Mouse (Mus musculus) hindbrain, embryonic 11.5 days (tissue): ENCODE data around the gene Rps6kc1. TPM values are rescaled to one million over a fixed set of nuclear protein-coding genes. Genes with fewer than 3 reads are reported as not detected.

Experiments used
- ATAC-seq: fragments of 200-750 bp; cut with Nextera tagmentation; 2 replicates; pipeline ENCODE4 v1.8.0; 2017; ENCODE audit warnings: mild to moderate bottlenecking, moderate TSS enrichment, moderate library complexity; ENCODE audit not compliant: low FRiP score
- DNase-seq: peaks from one replicate; pipeline ENCODE4 v3.0.0-alpha.2; 2015; ENCODE audit warnings: low spot score
- H3K27ac ChIP-seq: fragments of 300-500 bp; sonication (generic); 2 replicates; pipeline ENCODE4 v1.5.1; 2014; ENCODE audit warnings: mild to moderate bottlenecking, low read depth, low read length
- H3K27me3 ChIP-seq: fragments of 300-500 bp; sonication (generic); 2 replicates; pipeline ENCODE4 v1.6.1; 2014; ENCODE audit warnings: mild to moderate bottlenecking, low read length, moderate library complexity, mixed read lengths; ENCODE audit not compliant: control insufficient read depth, insufficient read depth
- H3K36me3 ChIP-seq: fragments of 300-500 bp; sonication (generic); 2 replicates; pipeline ENCODE4 v1.6.1; 2014; ENCODE audit warnings: mild to moderate bottlenecking, low read length, moderate library complexity, mixed read lengths; ENCODE audit not compliant: control insufficient read depth, insufficient read depth
- H3K4me1 ChIP-seq: fragments of 300-500 bp; sonication (generic); replicated peaks from 2 replicates; pipeline ENCODE4 v1.6.1; 2014; ENCODE audit warnings: low read length, mixed read lengths; ENCODE audit not compliant: control insufficient read depth, insufficient read depth
- H3K4me2 ChIP-seq: fragments of 300-500 bp; sonication (generic); replicated peaks from 2 replicates; pipeline ENCODE4 v1.6.1; 2014; ENCODE audit warnings: mild to moderate bottlenecking, low read depth, low read length
- H3K4me3 ChIP-seq: fragments of 300-500 bp; sonication (generic); 2 replicates; pipeline ENCODE4 v1.5.1; 2014; ENCODE audit warnings: low read depth, low read length
- H3K9ac ChIP-seq: fragments of 300-500 bp; sonication (generic); 2 replicates; pipeline ENCODE4 v1.6.1; 2014; ENCODE audit warnings: low read depth, low read length
- H3K9me3 ChIP-seq: fragments of 300-500 bp; sonication (generic); 2 replicates; pipeline ENCODE4 v1.6.1; 2016; ENCODE audit warnings: low read length; ENCODE audit not compliant: control insufficient read depth
- WGBS: fragments of 180-500 bp; shearing (Covaris S2); extraction: QIAGEN DNeasy Blood & Tissue Kit; methylation state at CpG from one replicate; pipeline ENCODE4 v1.1.7; 2014; 5-methylcytosine and 5-hydroxymethylcytosine counted together
- polyA plus RNA-seq: library from polyadenylated mRNA; unstranded; fragments of >200 nt; fragmentation: Nextera tagmentation; extraction: Ambion mirVana; gene quantifications from 2 replicates; pipeline ENCODE4 v1.2.1, GENCODE M21; 2014

The Rps6kc1 gene
- polyA plus RNA-seq, 1 experiment from 2014 or later: 19.0 TPM

DNA sequence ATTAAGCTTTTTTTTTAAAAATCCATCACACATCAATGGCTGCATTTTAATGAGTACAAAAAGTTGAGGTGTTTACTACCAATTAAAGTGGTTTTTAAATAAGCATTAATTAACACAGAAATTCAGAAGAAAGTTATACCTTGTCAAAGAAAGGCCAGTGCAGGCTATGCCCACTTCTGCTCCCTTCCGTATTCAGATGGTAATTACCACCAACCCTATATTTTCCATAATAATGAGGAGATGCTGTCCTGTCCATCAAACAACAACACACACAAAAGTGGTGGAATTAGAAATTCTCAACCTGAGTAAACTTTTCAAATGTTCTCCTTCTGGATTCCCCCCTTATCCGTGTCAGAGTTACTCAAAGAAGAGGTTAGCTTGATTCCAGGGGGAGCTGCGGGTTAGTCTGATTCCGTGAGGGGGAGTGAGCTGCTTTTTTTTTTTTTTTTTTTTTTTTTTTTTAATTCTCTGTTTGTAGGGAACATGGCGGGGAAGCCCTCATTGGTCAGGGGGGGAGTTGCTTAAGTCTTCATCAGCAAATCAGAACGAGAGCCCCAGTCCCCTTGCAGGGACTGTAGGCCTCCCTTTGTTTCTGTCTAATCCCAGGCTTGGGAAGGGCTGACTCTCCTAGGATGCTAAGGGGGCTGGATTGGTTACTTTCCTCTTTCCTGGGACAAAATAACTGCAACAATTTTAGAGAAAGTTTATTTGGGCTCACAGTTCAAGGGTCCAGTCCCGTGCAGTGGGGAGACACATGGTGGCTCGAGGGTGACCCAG is 159.6 kb downstream of the Rps6kc1 start:
- H3K27ac ChIP-seq: peak overlapping the region; percentile 67
- H3K4me3 ChIP-seq: no peak overlapping the region
- no peaks in the 10 kb centered on the region for H3K9me3 ChIP-seq
- ATAC-seq: peak; percentile 88
- no peaks in the 10 kb centered on the region for H3K27me3 ChIP-seq
- peak; percentile 54 for DNase-seq
- 41% methylated on average over 8 of the region's 8 CpGs for WGBS
- no peaks in the 10 kb centered on the region for H3K36me3 ChIP-seq
- H3K4me2 ChIP-seq: no peak overlapping the region
- no peaks in the 10 kb centered on the region for H3K4me1 ChIP-seq
- H3K9ac ChIP-seq: no peak overlapping the region

DNA sequence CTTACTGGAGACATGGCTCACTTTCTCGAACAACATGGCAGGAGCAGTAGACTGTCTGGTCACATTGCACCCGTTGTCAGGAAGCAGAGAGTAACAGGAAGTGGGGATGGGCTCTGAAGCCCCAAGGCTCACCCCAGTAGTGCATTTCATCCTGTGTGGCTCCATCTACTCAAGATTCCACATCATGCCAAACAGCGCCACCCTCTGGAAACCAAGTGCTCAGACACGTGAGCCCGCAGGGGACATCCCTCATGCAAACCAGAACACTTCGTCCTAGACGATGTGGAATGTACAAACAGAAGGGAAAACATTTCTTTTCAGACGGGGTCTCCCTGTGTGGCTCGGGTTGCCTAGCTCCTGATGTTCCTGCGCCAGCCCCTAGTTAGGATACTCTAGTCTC is 162.6 kb downstream of the Rps6kc1 start:
- DNase-seq (no peak), ATAC-seq (no peak)
- Histone ChIP-seq H3K9ac (no peak overlapping the region), H3K27ac (no peak overlapping the region), H3K9me3 (no peaks in the 10 kb centered on the region), H3K36me3 (no peaks in the 10 kb centered on the region), H3K27me3 (no peaks in the 10 kb centered on the region), H3K4me1 (no peaks in the 10 kb centered on the region), H3K4me2 (no peak overlapping the region), H3K4me3 (no peak overlapping the region)
- 89% methylated on average over 10 of the region's 10 CpGs for WGBS

DNA sequence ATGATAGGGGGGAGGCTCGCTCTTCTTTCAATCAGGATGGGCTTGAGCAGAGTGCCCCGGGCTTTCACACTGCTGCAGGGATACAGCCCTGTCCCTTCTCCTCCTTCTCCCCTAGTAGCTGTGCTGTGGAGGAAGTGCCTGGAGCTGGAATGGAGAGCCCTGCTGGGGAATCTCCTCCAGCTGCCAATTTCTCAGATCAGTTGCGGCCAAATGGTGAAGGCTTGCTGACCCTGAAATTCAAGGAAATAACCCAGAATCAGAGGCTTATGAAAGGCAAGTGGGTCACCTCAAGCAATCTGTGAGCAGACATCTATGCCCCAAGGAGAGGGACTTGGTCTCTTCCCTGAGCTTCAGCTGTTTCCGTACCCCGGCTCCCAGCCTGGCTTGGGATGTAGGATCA is 170.1 kb downstream of the Rps6kc1 start:
- no peak for DNase-seq
- no peak for ATAC-seq
- Histone ChIP-seq H3K4me3 (no peak overlapping the region), H3K27me3 (no peaks in the 10 kb centered on the region), H3K4me2 (no peak overlapping the region), H3K9me3 (no peaks in the 10 kb centered on the region), H3K36me3 (no peaks in the 10 kb centered on the region), H3K4me1 (no peaks in the 10 kb centered on the region), H3K27ac (no peak overlapping the region), H3K9ac (no peak overlapping the region)
- 75% methylated on average over 5 of the region's 5 CpGs for WGBS

DNA sequence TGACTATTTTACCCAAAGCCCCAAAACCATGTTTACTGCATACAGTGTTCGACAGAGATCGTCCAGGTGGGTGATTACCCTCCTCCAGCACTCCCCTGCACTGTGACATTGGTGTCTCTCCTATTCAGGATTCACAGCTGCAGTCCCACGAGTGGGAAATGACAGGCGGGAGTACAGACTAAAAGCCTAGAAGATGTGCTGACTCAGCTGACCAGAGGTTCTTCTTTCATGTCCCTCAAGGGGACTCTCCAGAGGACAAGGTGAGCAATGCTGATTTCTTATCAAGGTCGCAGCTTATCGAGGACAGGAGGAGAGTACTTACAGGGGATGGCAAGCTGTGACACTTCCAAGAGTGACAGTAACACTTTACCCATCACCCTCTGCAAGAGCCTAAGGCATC is 178.8 kb downstream of the Rps6kc1 start:
- H3K27me3 ChIP-seq: no peaks in the 10 kb centered on the region
- WGBS: 85% methylated on average over 6 of the region's 6 CpGs
- ATAC-seq (no peak), DNase-seq (no peak)
- no peak overlapping the region for H3K4me3 ChIP-seq
- H3K36me3 ChIP-seq: no peaks in the 10 kb centered on the region
- H3K9ac ChIP-seq: no peak overlapping the region
- no peak overlapping the region for H3K27ac ChIP-seq
- H3K4me1 ChIP-seq: peaks cover 4% of the 10 kb centered on the region; the same call in 1 of the 2 replicates
- no peaks in the 10 kb centered on the region for H3K9me3 ChIP-seq
- H3K4me2 ChIP-seq: no peak overlapping the region

DNA sequence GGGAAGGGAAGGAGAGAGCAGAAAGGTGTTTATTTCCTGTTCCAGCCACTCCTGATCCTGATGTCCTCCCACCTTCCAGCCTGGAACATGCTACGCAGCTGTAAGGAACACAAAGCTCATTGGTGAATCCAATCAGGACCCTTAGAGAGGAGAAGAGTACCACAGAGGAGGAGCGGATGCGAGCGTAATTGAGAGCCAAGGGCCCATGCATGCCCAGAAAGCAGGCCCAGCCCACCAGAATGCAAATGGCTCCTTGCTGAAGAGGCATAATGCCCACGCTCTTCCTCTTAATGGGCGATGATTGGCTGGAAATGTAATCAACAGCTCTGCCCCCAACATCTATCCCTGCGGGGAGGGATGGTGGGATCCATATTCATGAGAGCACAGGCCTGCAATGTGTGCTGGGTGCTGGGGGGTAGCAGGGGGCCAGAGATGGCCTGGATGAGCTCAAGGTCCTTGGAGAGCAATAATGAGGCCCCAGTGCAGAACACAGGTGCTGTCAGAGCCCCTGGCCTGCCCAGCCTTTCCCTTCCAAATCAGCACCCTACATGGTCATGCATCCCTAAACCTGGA is 182.0 kb downstream of the Rps6kc1 start:
- Histone ChIP-seq H3K4me1 (peaks cover 4% of the 10 kb centered on the region; the same call in 1 of the 2 replicates), H3K27me3 (no peaks in the 10 kb centered on the region), H3K9me3 (no peaks in the 10 kb centered on the region), H3K36me3 (no peaks in the 10 kb centered on the region), H3K4me2 (no peak overlapping the region), H3K4me3 (no peak overlapping the region), H3K27ac (peak overlapping the region; percentile 67), H3K9ac (peak overlapping the region; percentile 17; the same call in 1 of the 2 replicates)
- no peak for DNase-seq
- ATAC-seq: peak; percentile 64; the same call in 1 of the 2 replicates
- 61% methylated on average over 7 of the region's 7 CpGs for WGBS

DNA sequence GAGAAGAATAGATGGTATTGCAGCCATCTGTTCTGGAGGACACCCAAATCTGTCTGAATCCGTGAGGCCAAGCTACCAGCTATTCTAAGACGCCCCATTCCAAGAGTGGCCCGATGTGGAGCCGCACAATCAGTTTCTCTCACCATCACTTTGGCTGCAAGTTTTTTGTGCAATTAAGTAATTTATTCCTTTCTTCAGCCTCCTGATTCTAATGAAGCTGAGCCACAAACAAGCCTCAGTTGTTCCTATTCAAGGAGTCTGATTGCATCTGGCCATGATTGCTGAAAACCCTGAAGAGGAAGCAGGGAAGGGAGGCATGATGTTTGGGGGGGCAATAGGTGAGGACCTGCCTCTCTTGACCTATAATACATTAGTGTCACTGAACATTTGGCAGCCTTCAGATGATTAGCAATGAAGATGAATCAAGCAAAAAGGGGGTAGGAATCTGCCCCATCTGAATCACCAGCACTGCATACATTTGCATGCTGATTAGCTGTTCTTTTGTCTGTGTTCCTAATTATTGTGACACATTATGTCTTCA is 183.4 kb downstream of the Rps6kc1 start:
- H3K4me3 ChIP-seq: no peak overlapping the region
- no peak overlapping the region for H3K4me2 ChIP-seq
- no peak overlapping the region for H3K9ac ChIP-seq
- H3K27me3 ChIP-seq: no peaks in the 10 kb centered on the region
- DNase-seq (no peak), ATAC-seq (peak; percentile 55)
- no peak overlapping the region; the same call in 1 of the 2 replicates for H3K27ac ChIP-seq
- no peaks in the 10 kb centered on the region for H3K9me3 ChIP-seq
- H3K4me1 ChIP-seq: peaks cover 4% of the 10 kb centered on the region; the same call in 1 of the 2 replicates
- WGBS: 58% methylated on average over 4 of the region's 4 CpGs
- no peaks in the 10 kb centered on the region for H3K36me3 ChIP-seq

DNA sequence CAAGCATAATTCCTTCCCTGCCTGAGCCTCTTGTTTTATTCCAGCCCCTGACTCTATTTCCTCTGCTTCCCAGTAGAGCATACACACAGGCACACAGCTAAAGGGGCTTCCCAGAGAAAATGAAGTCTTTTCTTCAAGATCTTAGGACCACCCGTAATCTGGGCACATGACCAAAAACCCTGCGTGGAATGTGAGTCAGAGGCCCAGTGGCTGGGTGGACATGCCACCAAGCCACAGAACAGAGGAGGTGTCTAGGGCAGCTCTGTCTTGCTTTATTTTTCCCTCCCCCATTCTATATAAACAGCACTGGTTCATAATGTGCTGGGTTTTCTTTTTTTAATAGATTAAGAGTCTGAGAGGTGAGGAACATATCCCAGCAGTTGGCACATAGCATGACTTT is 184.2 kb downstream of the Rps6kc1 start:
- no peak overlapping the region; the same call in 1 of the 2 replicates for H3K27ac ChIP-seq
- ATAC-seq (no peak), DNase-seq (no peak)
- no peak overlapping the region for H3K9ac ChIP-seq
- WGBS: 69% methylated on average over 2 of the region's 2 CpGs
- no peak overlapping the region for H3K4me2 ChIP-seq
- no peaks in the 10 kb centered on the region for H3K36me3 ChIP-seq
- peaks cover 4% of the 10 kb centered on the region; the same call in 1 of the 2 replicates for H3K4me1 ChIP-seq
- H3K9me3 ChIP-seq: no peaks in the 10 kb centered on the region
- no peaks in the 10 kb centered on the region for H3K27me3 ChIP-seq
- H3K4me3 ChIP-seq: no peak overlapping the region

DNA sequence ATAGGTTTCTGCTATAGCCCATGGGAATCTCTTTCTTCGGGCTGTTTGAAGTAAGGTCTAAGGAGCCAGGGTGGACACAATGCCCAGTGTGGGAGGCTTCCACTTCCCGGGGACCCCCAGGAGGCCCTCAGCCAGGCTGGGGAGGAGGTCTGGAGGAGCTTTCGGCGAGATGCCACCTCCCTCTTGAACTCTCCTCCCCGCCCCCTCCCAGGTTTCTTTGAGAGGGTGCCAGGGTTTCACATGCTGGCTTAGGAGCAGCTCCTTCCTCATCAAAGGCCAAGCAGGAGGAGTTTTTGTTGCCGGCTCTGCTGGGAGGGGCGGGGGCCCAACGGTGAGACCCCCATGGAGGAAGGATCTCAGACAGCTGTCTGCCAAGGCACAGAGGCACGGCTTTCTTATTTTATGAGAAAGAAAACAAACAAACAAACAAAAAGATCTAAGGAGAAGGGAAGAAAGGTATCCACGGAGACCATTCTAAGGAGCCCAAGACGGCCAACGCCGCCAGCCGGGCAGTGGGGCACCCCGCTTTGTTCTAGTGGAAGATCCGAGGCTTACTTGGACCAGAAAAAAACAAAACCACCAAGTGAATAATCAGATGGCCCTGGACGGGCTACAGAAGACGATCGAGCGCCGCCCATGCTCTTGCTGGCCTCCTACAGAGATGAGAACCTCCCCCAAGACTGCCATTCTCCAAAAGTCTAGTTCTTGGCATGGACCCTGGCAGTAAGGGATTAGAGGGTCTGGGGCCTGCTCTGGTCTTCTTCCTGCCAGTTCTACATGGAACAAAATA is 186.8 kb downstream of the Rps6kc1 start:
- DNase-seq: peak; percentile 25

More for the DNA sequence above, 186.8 kb downstream of the Rps6kc1 start:
- no peak overlapping the region for H3K4me2 ChIP-seq
- no peak overlapping the region for H3K4me3 ChIP-seq
- ATAC-seq: no peak
- 16% methylated on average over 21 of the region's 21 CpGs for WGBS
- H3K36me3 ChIP-seq: no peaks in the 10 kb centered on the region
- peaks cover 4% of the 10 kb centered on the region; the same call in 1 of the 2 replicates for H3K4me1 ChIP-seq
- H3K9me3 ChIP-seq: no peaks in the 10 kb centered on the region
- H3K27ac ChIP-seq: no peak overlapping the region
- no peaks in the 10 kb centered on the region for H3K27me3 ChIP-seq
- H3K9ac ChIP-seq: no peak overlapping the region
